Mouse (Mus musculus): ENCODE measurements around the gene Idi1. TPM values are rescaled to one million over a fixed set of nuclear protein-coding genes. Genes with fewer than 3 reads are reported as not detected.
"Not testable (repeated sequence)": the region's sequence is repeated elsewhere in the genome, so short reads cannot be mapped to it uniquely, and the experiment has no call there.

Idi1 gene
- polyA plus RNA-seq (2016; fragmentation: Nextera tagmentation; extraction: Ambion mirVana): 76.6 and 85.3 TPM in 2 replicates

DNA sequence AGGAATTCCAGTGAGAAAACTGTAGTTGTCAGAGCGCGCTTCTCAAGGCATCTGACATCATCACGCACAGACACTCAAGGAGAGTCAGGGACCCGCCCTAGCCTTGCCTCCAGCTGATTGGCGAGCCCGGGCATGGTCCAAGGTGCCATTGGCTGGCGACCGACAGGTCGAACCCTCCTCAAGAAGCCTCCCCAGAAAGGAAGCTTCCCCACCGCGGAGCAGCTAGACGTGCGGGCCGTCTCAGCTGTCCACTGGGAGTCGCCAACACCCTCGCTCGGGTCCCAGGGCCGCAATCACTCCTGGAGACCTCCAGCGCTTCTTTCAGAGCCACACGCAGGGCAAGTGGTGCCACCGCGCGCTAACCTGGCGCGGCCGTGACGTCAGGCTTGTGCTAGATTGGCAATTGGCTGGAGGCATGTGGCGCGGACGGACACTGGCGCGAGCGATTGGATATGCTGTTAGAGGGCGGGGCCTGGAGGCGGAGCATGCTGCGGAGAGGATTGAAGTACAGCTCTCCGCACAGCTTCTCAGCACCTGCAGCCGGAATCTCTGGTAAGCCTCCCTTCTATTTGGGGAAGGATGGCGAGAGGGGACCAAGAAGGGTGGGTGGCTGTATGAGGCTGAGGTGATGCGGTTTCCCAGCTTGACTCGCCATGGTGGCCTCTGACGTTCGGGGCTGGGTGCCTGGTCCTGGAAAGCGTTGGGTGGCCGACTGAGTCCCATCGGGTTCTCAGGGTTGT, at the start of gene Idi1:
Gene Idi1, plus strand, starts transcription at position 57 of the 740 bp plus-strand sequence.
- Histone ChIP-seq H3K27me3 (ENCODE audit: insufficient read depth, poor library complexity, severe bottlenecking) (no peaks in the 10 kb centered on the region), H3K4me1 (peaks cover 3% of the 10 kb centered on the region; the same call in 1 of the 2 replicates), H3K9me3 (no peaks in the 10 kb centered on the region), H3K27ac (peak within 1 kb of the TSS; percentile 99), H3K36me3 (peaks cover 22% of the 10 kb centered on the region), H3K4me3 (peak within 1 kb of the TSS; percentile 84)
- WGBS: under 1% methylated on average over 46 of the region's 46 CpGs
- peak; percentile 99 for DNase-seq (ENCODE audit: low spot score)

DNA sequence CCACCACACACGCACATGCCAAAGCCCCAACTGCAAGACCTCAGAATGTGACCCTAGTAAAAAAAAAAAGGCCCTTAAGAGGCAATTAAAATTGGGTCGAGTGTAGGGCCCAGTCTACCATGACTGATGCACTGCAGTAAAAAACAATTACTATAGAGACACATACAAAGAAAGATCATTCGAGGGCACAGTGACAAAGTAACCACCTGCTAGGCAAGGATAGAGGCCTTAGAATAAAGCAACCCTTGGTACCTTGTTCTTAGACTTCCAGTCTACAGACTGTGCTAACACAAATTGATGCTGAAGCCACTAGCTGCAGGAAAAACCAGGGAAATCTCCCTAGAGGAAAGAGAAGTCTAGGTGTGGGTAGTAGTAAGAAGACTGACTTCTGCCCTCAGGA, 46.9 kb upstream of the Idi1 start:
- 85% methylated on average over 3 of the region's 3 CpGs for WGBS
- H3K9me3 ChIP-seq: no peaks in the 10 kb centered on the region
- no peak overlapping the region for H3K4me3 ChIP-seq
- peaks cover 91% of the 10 kb centered on the region for H3K36me3 ChIP-seq
- no peak overlapping the region for H3K27ac ChIP-seq
- H3K4me1 ChIP-seq: no peaks in the 10 kb centered on the region
- DNase-seq (ENCODE audit: low spot score): no peak
- no peaks in the 10 kb centered on the region for H3K27me3 ChIP-seq (ENCODE audit: insufficient read depth, poor library complexity, severe bottlenecking)

DNA sequence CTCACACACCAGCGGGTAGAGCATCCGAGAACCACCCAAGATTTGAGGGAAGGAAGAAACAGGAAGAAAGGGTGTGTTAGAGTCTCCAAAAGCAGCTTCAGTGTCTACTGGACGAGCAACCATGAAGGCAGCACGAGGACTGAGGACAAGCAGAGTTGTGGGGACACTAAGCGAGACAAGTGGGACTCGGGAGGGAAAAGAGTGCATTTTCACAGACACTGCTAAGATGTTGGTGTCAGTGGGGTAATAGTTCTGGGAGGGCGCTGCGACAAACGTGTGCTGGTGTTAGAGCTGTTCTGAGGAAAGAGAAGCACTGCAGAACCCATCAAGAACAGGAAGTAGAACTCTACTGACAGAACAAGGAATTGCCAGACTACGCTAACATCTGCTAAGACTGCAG, 46.2 kb upstream of the Idi1 start:
- Histone ChIP-seq H3K4me1 (no peaks in the 10 kb centered on the region), H3K9me3 (no peaks in the 10 kb centered on the region), H3K36me3 (peaks cover 89% of the 10 kb centered on the region), H3K27ac (peak overlapping the region; percentile 42; the same call in 1 of the 2 replicates), H3K4me3 (no peak overlapping the region), H3K27me3 (ENCODE audit: insufficient read depth, poor library complexity, severe bottlenecking) (no peaks in the 10 kb centered on the region)
- WGBS: 90% methylated on average over 10 of the region's 10 CpGs
- DNase-seq (ENCODE audit: low spot score): no peak

DNA sequence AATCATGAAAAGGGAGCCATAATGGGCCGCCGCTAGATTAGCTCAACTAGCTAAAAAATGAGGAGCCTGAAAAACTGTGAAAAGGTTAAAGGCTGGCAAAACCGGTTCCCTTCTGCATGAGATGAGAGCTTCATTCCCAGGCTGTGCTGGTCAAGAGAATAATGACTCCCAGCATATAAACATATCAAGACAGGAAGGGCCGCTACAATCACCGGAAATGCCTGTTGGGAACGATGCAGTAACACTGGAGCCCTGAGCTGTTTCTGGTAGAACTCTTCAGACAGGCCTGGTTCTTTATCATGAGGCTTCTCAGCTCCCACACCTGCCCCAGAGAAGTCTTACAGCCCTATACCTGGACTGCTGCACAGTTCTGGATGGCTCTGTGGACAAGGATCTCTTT, 45.4 kb upstream of the Idi1 start:
- Histone ChIP-seq H3K4me1 (no peaks in the 10 kb centered on the region), H3K27me3 (ENCODE audit: insufficient read depth, poor library complexity, severe bottlenecking) (no peaks in the 10 kb centered on the region), H3K4me3 (no peak overlapping the region), H3K9me3 (no peaks in the 10 kb centered on the region), H3K27ac (0 out of 2 replicates have a peak overlapping the region, but pooled peaks have one; percentile 42), H3K36me3 (peaks cover 82% of the 10 kb centered on the region)
- 73% methylated on average over 6 of the region's 6 CpGs for WGBS
- DNase-seq (ENCODE audit: low spot score): no peak

DNA sequence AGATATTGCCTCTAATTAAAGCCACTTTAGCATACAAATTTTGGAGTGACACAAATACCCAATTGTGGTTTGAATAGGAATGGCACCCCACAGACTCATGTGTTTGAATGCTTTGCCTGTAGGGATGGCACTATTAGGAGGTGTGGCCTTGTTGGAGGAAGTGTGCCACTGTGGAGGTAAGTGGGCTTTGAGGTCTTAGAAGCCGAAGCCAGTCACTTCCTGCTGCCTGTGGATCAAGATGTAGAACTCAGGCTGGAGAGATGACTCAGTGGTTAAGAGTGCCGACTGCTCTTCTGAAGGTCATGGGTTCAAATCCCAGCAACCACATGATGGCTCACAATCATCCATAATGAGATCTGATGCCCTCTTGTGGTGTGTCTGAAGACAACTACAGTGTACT, 44.4 kb upstream of the Idi1 start:
- Histone ChIP-seq H3K4me3 (no peak overlapping the region), H3K36me3 (peaks cover 76% of the 10 kb centered on the region), H3K4me1 (no peaks in the 10 kb centered on the region), H3K9me3 (no peaks in the 10 kb centered on the region), H3K27ac (no peak overlapping the region), H3K27me3 (ENCODE audit: insufficient read depth, poor library complexity, severe bottlenecking) (no peaks in the 10 kb centered on the region)
- DNase-seq (ENCODE audit: low spot score): no peak
- WGBS: 73% methylated on average over 2 of the region's 2 CpGs

DNA sequence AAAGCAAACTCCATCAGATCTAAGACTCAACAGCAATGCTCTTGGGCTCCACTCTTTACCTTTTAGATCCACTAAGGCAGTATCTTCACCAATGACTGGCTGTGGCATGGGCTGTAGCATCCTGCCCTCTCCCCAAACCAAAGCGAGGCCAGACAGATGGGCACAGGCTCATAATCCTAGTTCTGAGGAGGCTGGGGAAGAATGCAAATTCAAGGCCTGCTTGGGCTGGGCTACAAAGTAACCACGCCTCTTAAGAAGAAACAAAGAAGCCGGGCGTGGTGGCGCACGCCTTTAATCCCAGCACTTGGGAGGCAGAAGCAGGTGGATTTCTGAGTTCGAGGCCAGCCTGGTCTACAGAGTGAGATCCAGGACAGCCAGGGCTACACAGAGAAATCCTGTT, 43.5 kb upstream of the Idi1 start:
- not testable (repeated sequence) for H3K27me3 ChIP-seq (ENCODE audit: insufficient read depth, poor library complexity, severe bottlenecking); H3K4me3 ChIP-seq; H3K9me3 ChIP-seq; H3K4me1 ChIP-seq; DNase-seq (ENCODE audit: low spot score); H3K27ac ChIP-seq
- 90% methylated on average over 7 of the region's 7 CpGs for WGBS
- peaks cover 74% of the 10 kb centered on the region for H3K36me3 ChIP-seq

DNA sequence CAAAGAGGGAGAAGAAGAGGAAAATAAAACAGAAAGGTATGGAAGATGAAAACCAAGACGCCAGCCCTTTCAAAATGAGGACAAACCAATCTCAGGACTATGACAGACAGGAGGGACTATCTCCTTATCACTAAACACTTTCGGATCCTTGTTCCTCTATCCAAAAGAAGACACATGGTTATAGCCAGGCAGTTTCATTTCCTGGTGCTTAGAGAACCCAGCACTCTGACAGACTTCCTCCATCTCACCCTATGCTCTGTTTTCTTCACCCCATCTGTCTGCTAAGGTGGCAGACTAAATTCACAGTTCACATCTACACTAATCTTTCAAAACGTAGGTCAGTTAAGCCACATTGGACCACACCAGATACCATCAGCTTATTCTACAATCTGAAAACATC, 43.0 kb upstream of the Idi1 start:
- WGBS: 87% methylated on average over 3 of the region's 3 CpGs
- peaks cover 78% of the 10 kb centered on the region for H3K36me3 ChIP-seq

DNA sequence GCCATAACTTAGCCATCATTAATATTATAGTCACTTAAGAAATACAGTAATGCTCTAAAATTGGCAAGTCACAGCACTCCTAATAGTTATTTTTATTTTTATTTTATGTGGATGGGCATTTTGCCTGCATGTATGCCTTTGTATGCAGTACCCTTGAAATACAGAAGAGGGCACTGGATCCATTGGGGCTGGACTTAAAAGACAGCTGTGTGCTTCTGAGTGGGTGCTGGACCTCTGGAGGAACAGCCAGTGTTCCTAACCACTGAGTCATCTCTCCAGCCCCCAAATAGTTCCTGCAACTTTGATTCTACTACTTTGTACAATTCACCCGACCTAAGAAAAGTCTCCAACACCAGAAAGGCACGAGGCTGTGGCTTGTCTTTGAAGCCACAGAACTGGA, 37.6 kb upstream of the Idi1 start:
- no peaks in the 10 kb centered on the region for H3K9me3 ChIP-seq
- H3K27ac ChIP-seq: no peak overlapping the region
- no peak for DNase-seq (ENCODE audit: low spot score)
- no peak overlapping the region for H3K4me3 ChIP-seq
- H3K4me1 ChIP-seq: no peaks in the 10 kb centered on the region
- peaks cover 54% of the 10 kb centered on the region for H3K36me3 ChIP-seq
- WGBS: 49% methylated on average over 2 of the region's 2 CpGs
- H3K27me3 ChIP-seq (ENCODE audit: insufficient read depth, poor library complexity, severe bottlenecking): no peaks in the 10 kb centered on the region

More for the DNA sequence above, 43.0 kb upstream of the Idi1 start:
- no peak overlapping the region for H3K4me3 ChIP-seq
- H3K27ac ChIP-seq: no peak overlapping the region
- DNase-seq (ENCODE audit: low spot score): no peak
- no peaks in the 10 kb centered on the region for H3K27me3 ChIP-seq (ENCODE audit: insufficient read depth, poor library complexity, severe bottlenecking)
- H3K9me3 ChIP-seq: no peaks in the 10 kb centered on the region
- H3K4me1 ChIP-seq: no peaks in the 10 kb centered on the region

DNA sequence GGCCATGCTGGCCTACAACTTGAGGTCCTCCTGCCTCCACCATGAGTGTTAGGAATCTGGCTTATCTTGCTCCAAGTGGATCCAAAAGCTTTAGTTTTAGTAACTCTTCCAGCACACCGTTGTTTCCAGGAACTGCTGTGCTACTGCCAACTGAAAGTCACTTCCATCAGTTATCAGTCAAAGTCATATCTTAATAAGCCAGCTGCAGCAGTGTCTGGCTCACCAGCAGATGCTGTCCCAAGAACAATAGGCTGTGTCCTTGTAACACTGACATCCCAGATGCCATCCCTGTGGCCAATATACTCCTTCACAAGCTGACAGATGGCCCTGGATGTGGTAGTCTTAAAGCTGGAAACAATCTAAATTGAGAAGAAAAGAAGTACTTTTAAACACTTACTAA, 36.0 kb upstream of the Idi1 start:
- no peak for DNase-seq (ENCODE audit: low spot score)
- Histone ChIP-seq H3K36me3 (peaks cover 55% of the 10 kb centered on the region), H3K9me3 (no peaks in the 10 kb centered on the region), H3K4me1 (no peaks in the 10 kb centered on the region), H3K27ac (no peak overlapping the region), H3K27me3 (ENCODE audit: insufficient read depth, poor library complexity, severe bottlenecking) (no peaks in the 10 kb centered on the region), H3K4me3 (no peak overlapping the region)
- 49% methylated on average over 1 of the region's 1 CpGs for WGBS

DNA sequence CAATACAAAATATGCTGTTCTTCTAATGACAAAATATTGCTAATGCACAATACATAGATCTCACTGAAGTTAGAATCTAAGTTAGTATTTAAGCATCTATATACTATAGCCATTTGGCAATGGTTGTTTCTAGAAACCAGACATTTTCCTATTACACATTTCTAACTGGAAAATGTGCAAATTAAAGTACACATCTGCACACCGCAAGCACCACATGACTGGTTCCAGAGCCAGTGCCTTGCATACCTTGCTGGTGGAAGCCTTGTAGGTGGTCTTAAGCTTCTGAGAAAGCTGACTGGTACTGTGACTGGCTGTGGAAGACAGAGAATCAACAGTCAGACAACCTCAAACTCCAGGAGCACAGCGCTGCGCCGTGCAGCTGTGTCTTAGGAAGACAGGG, 31.9 kb upstream of the Idi1 start:
- peaks cover 42% of the 10 kb centered on the region for H3K36me3 ChIP-seq
- no peaks in the 10 kb centered on the region for H3K27me3 ChIP-seq (ENCODE audit: insufficient read depth, poor library complexity, severe bottlenecking)
- no peak for DNase-seq (ENCODE audit: low spot score)
- H3K27ac ChIP-seq: no peak overlapping the region
- no peaks in the 10 kb centered on the region for H3K4me1 ChIP-seq
- WGBS: 95% methylated on average over 4 of the region's 4 CpGs
- no peaks in the 10 kb centered on the region for H3K9me3 ChIP-seq
- no peak overlapping the region for H3K4me3 ChIP-seq

DNA sequence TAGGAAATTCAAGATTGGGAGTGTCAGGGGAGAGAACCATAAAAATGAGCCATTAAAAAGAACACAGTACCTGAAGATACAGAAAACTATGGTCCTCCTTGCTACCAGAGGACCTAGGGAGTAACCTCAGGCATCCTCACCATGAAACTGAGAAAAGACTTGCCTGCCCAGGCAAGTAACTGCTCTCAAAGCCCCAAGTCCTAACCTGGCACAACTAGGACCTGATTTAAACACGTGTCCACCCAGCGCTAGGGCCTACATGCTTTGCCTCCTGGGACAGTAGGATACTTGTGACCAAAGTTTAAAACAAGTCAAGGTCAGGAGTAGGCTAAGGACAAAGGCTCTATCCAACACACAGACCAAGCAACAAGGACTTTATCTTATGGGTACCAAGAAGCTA, 30.5 kb upstream of the Idi1 start:
- no peaks in the 10 kb centered on the region for H3K9me3 ChIP-seq
- WGBS: 89% methylated on average over 2 of the region's 2 CpGs
- peaks cover 39% of the 10 kb centered on the region for H3K36me3 ChIP-seq
- no peak overlapping the region for H3K27ac ChIP-seq
- no peaks in the 10 kb centered on the region for H3K4me1 ChIP-seq
- no peak overlapping the region for H3K4me3 ChIP-seq
- no peak for DNase-seq (ENCODE audit: low spot score)
- H3K27me3 ChIP-seq (ENCODE audit: insufficient read depth, poor library complexity, severe bottlenecking): no peaks in the 10 kb centered on the region

DNA sequence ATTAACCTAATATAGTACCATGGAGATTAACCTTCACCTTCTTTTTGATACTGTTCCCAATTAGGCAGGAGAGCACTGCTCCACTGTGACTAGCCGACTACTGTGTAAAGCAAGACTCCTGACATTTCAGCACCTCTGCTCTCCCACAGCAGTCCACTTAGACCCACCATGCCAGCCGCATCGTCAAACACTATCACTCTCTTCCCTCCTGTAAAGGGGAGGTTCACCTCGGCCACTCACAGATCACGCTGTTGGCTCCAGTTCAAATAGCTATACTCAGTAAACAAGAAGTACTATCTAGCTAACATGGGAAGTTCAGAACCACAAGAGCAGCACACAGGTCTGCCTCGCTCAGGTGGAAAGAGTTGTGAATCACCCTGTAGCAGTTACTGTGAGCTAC, 26.8 kb upstream of the Idi1 start:
- Histone ChIP-seq H3K27ac (no peak overlapping the region), H3K36me3 (peaks cover 37% of the 10 kb centered on the region), H3K4me3 (no peak overlapping the region), H3K4me1 (no peaks in the 10 kb centered on the region), H3K9me3 (no peaks in the 10 kb centered on the region), H3K27me3 (ENCODE audit: insufficient read depth, poor library complexity, severe bottlenecking) (no peaks in the 10 kb centered on the region)
- WGBS: 61% methylated on average over 6 of the region's 6 CpGs
- DNase-seq (ENCODE audit: low spot score): no peak

DNA sequence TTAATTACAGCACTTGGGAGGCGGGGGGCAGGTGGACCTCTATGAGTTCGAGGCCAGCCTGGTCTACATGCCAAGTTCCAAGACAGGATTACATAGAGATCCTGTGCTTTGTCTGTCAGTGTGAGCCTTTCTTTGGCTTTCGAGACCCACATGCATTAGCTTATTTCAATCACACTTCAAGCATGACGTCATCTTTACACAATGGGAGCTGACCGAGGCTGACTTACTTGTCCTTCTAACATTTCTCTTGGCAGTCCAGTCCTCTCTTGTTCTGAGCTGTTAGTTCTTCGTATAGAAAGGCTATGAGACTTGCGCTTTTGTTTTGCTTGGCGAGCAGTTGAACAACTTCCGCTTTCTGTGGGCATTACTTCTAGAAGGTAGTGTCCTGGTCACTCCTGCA, 24.4 kb upstream of the Idi1 start:
- no peaks in the 10 kb centered on the region for H3K4me1 ChIP-seq
- H3K27me3 ChIP-seq (ENCODE audit: insufficient read depth, poor library complexity, severe bottlenecking): no peaks in the 10 kb centered on the region
- H3K9me3 ChIP-seq: no peaks in the 10 kb centered on the region
- no peak for DNase-seq (ENCODE audit: low spot score)
- H3K27ac ChIP-seq: no peak overlapping the region
- H3K36me3 ChIP-seq: peaks cover 30% of the 10 kb centered on the region
- no peak overlapping the region for H3K4me3 ChIP-seq
- 93% methylated on average over 9 of the region's 9 CpGs for WGBS

DNA sequence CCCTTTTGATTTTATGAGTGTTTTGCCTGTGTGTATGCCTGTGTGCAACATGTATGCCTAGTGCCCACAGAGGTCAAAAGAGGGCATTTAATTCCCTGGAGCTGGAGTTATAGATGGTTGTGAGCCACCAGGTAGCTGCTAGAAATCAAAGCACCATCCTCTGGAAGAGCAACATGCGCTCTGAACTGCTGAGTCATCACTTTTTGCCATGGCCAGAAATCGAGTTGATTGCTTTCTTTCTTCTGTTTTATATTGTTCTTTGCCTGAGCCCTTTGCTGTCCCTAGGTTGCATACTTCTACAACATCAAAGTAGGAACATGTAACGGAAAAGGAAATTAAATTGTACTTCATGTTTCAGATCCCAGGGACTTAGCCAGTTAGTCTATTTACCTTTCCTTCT, 20.3 kb upstream of the Idi1 start:
- no peak for DNase-seq (ENCODE audit: low spot score)
- Histone ChIP-seq H3K27me3 (ENCODE audit: insufficient read depth, poor library complexity, severe bottlenecking) (no peaks in the 10 kb centered on the region), H3K4me1 (peaks cover 6% of the 10 kb centered on the region), H3K36me3 (peaks cover 18% of the 10 kb centered on the region), H3K9me3 (no peaks in the 10 kb centered on the region), H3K27ac (no peak overlapping the region), H3K4me3 (no peak overlapping the region)
- WGBS: 88% methylated on average over 3 of the region's 3 CpGs

Measured in heart, embryonic 10.5 days (tissue).